Mouse (Mus musculus) embryonic fibroblast, embryonic 13.5 days (primary cell): ENCODE measurements around the gene Dhx9.

Source experiments
- CTCF ChIP-seq: IDR thresholded peaks from 2 replicates; pipeline ENCODE4 v1.5.1; 2011; ENCODE audit warnings: mild to moderate bottlenecking, control low read depth, low read length, moderate library complexity, borderline replicate concordance; ENCODE audit not compliant: insufficient read depth
- POLR2A ChIP-seq: IDR thresholded peaks from 2 replicates; pipeline ENCODE4 v1.6.1; 2011; ENCODE audit warnings: low read depth, mild to moderate bottlenecking, control low read depth, low read length, moderate library complexity

DNA sequence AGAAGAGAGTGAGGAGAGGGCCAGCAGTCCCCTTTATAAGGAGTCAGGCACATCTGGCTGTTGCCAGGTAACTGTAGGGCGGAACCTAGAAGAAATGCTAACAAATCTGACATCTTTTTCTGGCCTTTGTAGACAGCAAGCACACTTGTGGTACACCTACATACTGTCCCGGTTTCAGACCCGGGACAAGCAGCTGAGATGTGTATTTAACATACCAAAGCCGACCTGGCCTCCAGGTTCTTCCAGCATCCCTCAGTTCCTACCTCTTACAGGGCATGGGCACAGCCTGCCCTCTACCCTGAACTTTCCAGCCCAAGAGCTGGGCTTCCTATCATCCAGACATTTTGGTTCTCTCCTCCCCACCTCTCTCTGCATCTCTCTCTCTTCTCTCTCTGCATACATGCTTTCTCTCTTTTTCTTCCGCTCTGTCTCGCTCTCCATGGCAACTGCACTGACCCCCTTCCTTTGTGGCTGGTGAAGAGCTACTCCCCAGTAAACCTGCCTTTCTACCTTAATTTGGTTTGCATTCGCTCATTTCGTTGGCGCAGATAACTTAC, 44.3 kb upstream of the Dhx9 start:
- TF ChIP-seq CTCF (no peak), POLR2A (no peak)
